Mouse (Mus musculus) G1E (cell line): ENCODE results near the gene Cfap44.
"Not testable (repeated sequence)": the region's sequence is repeated elsewhere in the genome, so short reads cannot be mapped to it uniquely, and the experiment has no call there.

Experiments used
- CTCF ChIP-seq: IDR thresholded peaks from 2 replicates; pipeline ENCODE4 v1.5.1; 2012; ENCODE audit warnings: low read depth, low read length, inconsistent platforms, mixed read lengths
- GATA1 ChIP-seq: IDR thresholded peaks from 2 replicates; pipeline ENCODE4 v1.6.1; 2012; ENCODE audit warnings: borderline replicate concordance, low read length, inconsistent platforms, mixed read lengths
- GATA2 ChIP-seq: IDR thresholded peaks from 2 replicates; pipeline ENCODE4 v1.6.1; 2012; ENCODE audit warnings: low read depth, low read length, inconsistent platforms, borderline replicate concordance
- POLR2AphosphoS5 ChIP-seq: IDR thresholded peaks from 2 replicates; pipeline ENCODE4 v1.6.1; 2012; ENCODE audit warnings: low read depth, low read length, inconsistent platforms; ENCODE audit not compliant: insufficient replicate concordance
- TAL1 ChIP-seq: conservative IDR thresholded peaks from 2 replicates; pipeline ENCODE4 v1.6.1; 2012; ENCODE audit warnings: low read depth, low read length, inconsistent platforms, mixed read lengths

GRCm38 (mm10) chr16:44441913-44442312 is 47.3 kb downstream of the Cfap44 start:
- TF ChIP-seq CTCF, TAL1, GATA1, POLR2AphosphoS5, GATA2: not testable (repeated sequence)
